Mouse (Mus musculus) lung, postnatal 36 days (tissue): ENCODE measurements around the gene Ralgapb.
A peak's percentile ranks its signal among the peaks of the same experiment; 100 is the strongest.

ENCODE experiments used
- DNase-seq: peaks from one replicate; pipeline ENCODE4 v3.0.0; 2022; ENCODE audit warnings: mixed read lengths

Ralgapb gene

GRCm38 (mm10) chr2:158519071-158519470, 109.4 kb downstream of the Ralgapb start:
- peak; percentile 70 for DNase-seq

- no peak for DNase-seq
These were observed 110.2 kb downstream of the Ralgapb start for GRCm38 (mm10) chr2:158519800-158520199.

- peak; percentile 85 for DNase-seq
These were observed 113.4 kb downstream of the Ralgapb start for GRCm38 (mm10) chr2:158523060-158523459.

- peak; percentile 24 for DNase-seq
These were observed 114.6 kb downstream of the Ralgapb start for GRCm38 (mm10) chr2:158524129-158524860.

GRCm38 (mm10) chr2:158534090-158534489, 124.4 kb downstream of the Ralgapb start:
- DNase-seq, result peak; percentile 69

GRCm38 (mm10) chr2:158534559-158534958, 124.9 kb downstream of the Ralgapb start:
- DNase-seq, result no peak

GRCm38 (mm10) chr2:158539433-158540305, 130.0 kb downstream of the Ralgapb start:
- DNase-seq, result no peak

- DNase-seq, result no peak
These were observed 131.6 kb downstream of the Ralgapb start for GRCm38 (mm10) chr2:158541286-158541685.

- no peak for DNase-seq
These were observed 135.6 kb downstream of the Ralgapb start for GRCm38 (mm10) chr2:158545266-158545665.

- DNase-seq, result peak; percentile 77
These were observed 137.1 kb downstream of the Ralgapb start for GRCm38 (mm10) chr2:158546751-158547150.
